Mouse (Mus musculus) heart, adult 2 months (tissue): Measurements from ENCODE around the gene Vmn2r13.

Experiments used
- CTCF ChIP-seq: fragments of 200-600 bp; IDR thresholded peaks from 2 replicates; pipeline ENCODE4 v1.8.1; 2022; ENCODE audit warnings: antibody characterized with exemption, mild to moderate bottlenecking, moderate library complexity
- EP300 ChIP-seq: fragments of 200-500 bp; IDR thresholded peaks from 2 replicates; pipeline ENCODE4 v1.6.1; 2011; ENCODE audit warnings: low read depth, low read length, control low read depth; ENCODE audit not compliant: insufficient read depth
- POLR2A ChIP-seq: fragments of 200-500 bp; IDR thresholded peaks from 2 replicates; pipeline ENCODE4 v1.6.1; 2011; ENCODE audit warnings: mild to moderate bottlenecking, low read depth, low read length, control low read depth; ENCODE audit not compliant: insufficient read depth

- no peak for TF ChIP-seq CTCF
- TF ChIP-seq POLR2A: no peak
- TF ChIP-seq EP300: no peak
Measured at GRCm38 (mm10) chr5:109160121-109160520, 31.9 kb downstream of the Vmn2r13 start.
